ENCODE assay signal across 25 mouse cellular contexts in the genomic region with DNA sequence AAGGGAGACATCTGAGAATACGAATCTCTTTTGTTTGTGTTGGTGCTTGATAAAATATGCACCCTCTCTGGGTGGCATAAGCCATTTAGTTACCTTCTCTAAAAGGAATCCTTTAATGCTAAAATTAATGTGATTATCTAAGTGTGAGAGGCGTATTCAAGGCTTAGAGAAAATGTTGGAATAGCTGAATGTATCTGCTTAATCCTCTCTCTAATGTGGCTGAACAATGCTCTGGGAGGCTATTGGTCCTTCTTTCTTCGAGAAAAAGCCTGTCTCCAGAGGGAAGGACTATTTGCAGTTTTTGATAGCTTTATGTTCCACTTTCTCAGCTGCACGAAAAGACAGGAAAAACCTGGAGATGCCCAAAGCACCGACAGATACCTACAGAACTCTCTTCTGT.
"Had no signal": no experiment of that assay in that cellular context is flagged by ENCODE, and none has a peak within 500 bp of the region (broad histone marks: within the 10 kb centered on the region; RNA-seq: fewer than 3 reads in every experiment).

No protein-coding gene starts in this region.

- H3K4me3 ChIP-seq: heart, adult 2 months; heart, embryonic 13.5 days; heart, embryonic 15.5 days; hindbrain, embryonic 13.5 days; hindbrain, embryonic 15.5 days; kidney, embryonic 15.5 days; layer of hippocampus, adult 2 months; limb, embryonic 10.5 days; limb, embryonic 12.5 days had no signal

- H3K4me1 ChIP-seq: heart, embryonic 15.5 days; hindbrain, embryonic 15.5 days; kidney, embryonic 15.5 days had no signal

- H3K36me3 ChIP-seq: heart, embryonic 13.5 days; heart, embryonic 15.5 days; hindbrain, embryonic 13.5 days; hindbrain, embryonic 15.5 days; kidney, embryonic 15.5 days; limb, embryonic 10.5 days; limb, embryonic 12.5 days had no signal

- ATAC-seq: hindbrain, postnatal 0 days; intestine, embryonic 16.5 days had no signal

- H3K27me3 ChIP-seq: heart, embryonic 13.5 days; heart, embryonic 15.5 days; hindbrain, embryonic 13.5 days; hindbrain, embryonic 15.5 days; kidney, embryonic 15.5 days had no signal

- H3K9me3 ChIP-seq: heart, embryonic 13.5 days; heart, embryonic 15.5 days; hindbrain, embryonic 13.5 days; hindbrain, embryonic 15.5 days; kidney, embryonic 15.5 days; limb, embryonic 10.5 days; limb, embryonic 12.5 days had no signal

- H3K27ac ChIP-seq: heart, adult 2 months; heart, embryonic 13.5 days; heart, embryonic 15.5 days; hindbrain, embryonic 13.5 days; hindbrain, embryonic 15.5 days; hindbrain, postnatal 0 days; kidney, embryonic 15.5 days; kidney, postnatal 0 days; layer of hippocampus, adult 2 months; limb, embryonic 10.5 days; limb, embryonic 12.5 days had no signal

- H3K4me2 ChIP-seq: heart, embryonic 11.5 days; heart, embryonic 13.5 days; heart, embryonic 15.5 days; hindbrain, embryonic 13.5 days; hindbrain, embryonic 15.5 days; kidney, embryonic 15.5 days; limb, embryonic 12.5 days had no signal

- DNase-seq: gastrocnemius, postnatal 14 days; gastrocnemius, postnatal 36 days; heart, adult 11 months; heart, adult 2 months; heart, postnatal 14 days; heart, postnatal 36 days; kidney, adult 11 months; kidney, adult 2 months; kidney, adult 9 months; kidney, postnatal 14 days; kidney, postnatal 4 days; layer of hippocampus, postnatal 36 days; liver had no signal

- H3K9ac ChIP-seq: heart, embryonic 13.5 days; heart, embryonic 15.5 days; hindbrain, embryonic 13.5 days; hindbrain, embryonic 15.5 days; kidney, embryonic 15.5 days; limb, embryonic 12.5 days had no signal
